Mouse (Mus musculus) lung, embryonic 14.5 days (tissue): ENCODE measurements around the gene Tmem171. TPM values are rescaled to one million over a fixed set of nuclear protein-coding genes. Genes with fewer than 3 reads are reported as not detected.
A peak's percentile ranks its signal among the peaks of the same experiment; 100 is the strongest.

Experiments
- ATAC-seq: fragments of 200-750 bp; cut with Nextera tagmentation; 2 replicates; pipeline ENCODE4 v1.8.0; 2017; ENCODE audit warnings: mild to moderate bottlenecking, moderate TSS enrichment, moderate library complexity; ENCODE audit not compliant: insufficient read depth
- DNase-seq: peaks from one replicate; pipeline ENCODE4 v3.0.0-alpha.2; 2015
- H3K27ac ChIP-seq: fragments of 300-500 bp; sonication (generic); 2 replicates; pipeline ENCODE4 v1.5.1; 2014; ENCODE audit warnings: low read depth, mild to moderate bottlenecking, moderate library complexity
- H3K27me3 ChIP-seq: fragments of 300-500 bp; sonication (generic); 2 replicates; pipeline ENCODE4 v1.6.1; 2014; ENCODE audit warnings: low read length, control low read depth; ENCODE audit not compliant: insufficient read depth
- H3K36me3 ChIP-seq: fragments of 300-500 bp; sonication (generic); 2 replicates; pipeline ENCODE4 v1.6.1; 2014; ENCODE audit warnings: control low read depth; ENCODE audit not compliant: insufficient read depth
- H3K4me1 ChIP-seq: fragments of 300-500 bp; sonication (generic); 2 replicates; pipeline ENCODE4 v1.6.1; 2014; ENCODE audit warnings: antibody characterized with exemption, control low read depth; ENCODE audit not compliant: insufficient read depth
- H3K4me2 ChIP-seq: fragments of 300-500 bp; sonication (generic); 2 replicates; pipeline ENCODE4 v1.6.1; 2014; ENCODE audit warnings: mild to moderate bottlenecking
- H3K4me3 ChIP-seq: fragments of 300-500 bp; sonication (generic); 2 replicates; pipeline ENCODE4 v1.5.1; 2014; ENCODE audit warnings: low read depth, low read length
- H3K9ac ChIP-seq: fragments of 300-500 bp; sonication (generic); 2 replicates; pipeline ENCODE4 v1.6.1; 2014
- H3K9me3 ChIP-seq: fragments of 300-500 bp; sonication (generic); 2 replicates; pipeline ENCODE4 v1.6.1; 2016; ENCODE audit warnings: low read depth, low read length, control low read depth
- CTCF ChIP-seq: IDR thresholded peaks from 2 replicates; pipeline ENCODE4 v1.5.1; 2016; ENCODE audit warnings: antibody characterized with exemption, low read depth
- WGBS: fragments of 180-500 bp; shearing (Covaris S2); extraction: QIAGEN DNeasy Blood & Tissue Kit; methylation state at CpG from one replicate; pipeline ENCODE4 v1.1.7; 2014; 5-methylcytosine and 5-hydroxymethylcytosine counted together
- polyA plus RNA-seq: library from polyadenylated mRNA; unstranded; fragments of >200 nt; fragmentation: Nextera tagmentation; extraction: Ambion mirVana; gene quantifications from 2 replicates; pipeline ENCODE4 v1.2.1, GENCODE M21; 2014

The Tmem171 gene
- polyA plus RNA-seq, 1 experiment from 2014 or later, result 13.9 TPM

DNA sequence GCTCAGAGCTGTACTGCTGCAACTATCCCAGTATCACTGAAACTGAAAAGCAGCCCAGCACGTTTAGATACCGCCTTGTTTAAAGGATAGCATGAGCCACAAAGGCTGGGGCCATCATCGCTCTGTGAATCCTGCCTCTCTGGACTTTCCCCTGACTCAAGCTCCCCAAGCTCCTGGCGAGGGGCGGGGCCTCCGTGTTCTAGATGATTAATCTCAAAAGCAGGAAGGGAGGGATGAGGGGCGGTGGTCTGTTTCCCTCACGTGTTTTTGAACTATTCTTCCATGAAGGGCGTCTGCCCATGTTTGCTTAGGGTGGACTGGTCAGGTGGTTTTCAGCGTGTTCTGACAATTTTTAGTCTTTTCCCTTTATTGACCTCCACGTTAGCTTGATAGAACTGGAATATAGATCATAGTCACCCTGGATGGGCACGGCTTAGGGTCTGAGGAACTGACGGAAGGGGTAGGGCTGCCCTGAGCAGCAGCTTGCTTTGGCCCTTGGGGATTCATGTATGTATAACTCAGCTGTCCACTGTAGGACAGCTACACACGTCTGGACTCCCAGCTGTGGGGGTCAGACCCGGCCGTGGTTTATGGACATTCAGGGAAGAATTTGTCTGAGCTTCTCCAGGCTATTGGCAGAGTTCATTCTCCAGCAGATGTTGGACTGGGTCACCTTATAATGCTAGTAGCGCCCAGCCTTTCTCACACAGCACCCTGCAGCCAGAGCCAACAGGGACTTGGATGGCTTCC lies 43.2 kb downstream of the Tmem171 start:
- H3K4me1 ChIP-seq, result peaks cover 25% of the 10 kb centered on the region
- ATAC-seq, result peak; percentile 22; the same call in 1 of the 2 replicates
- H3K27me3 ChIP-seq, result no peaks in the 10 kb centered on the region
- H3K27ac ChIP-seq, result no peak overlapping the region
- H3K9ac ChIP-seq, result no peak overlapping the region
- no peak for TF ChIP-seq CTCF
- DNase-seq, result peak; percentile 30
- 53% methylated on average over 17 of the region's 17 CpGs for WGBS
- no peaks in the 10 kb centered on the region for H3K36me3 ChIP-seq
- H3K4me2 ChIP-seq, result no peak overlapping the region
- no peak overlapping the region for H3K4me3 ChIP-seq
- H3K9me3 ChIP-seq, result no peaks in the 10 kb centered on the region

- Histone ChIP-seq H3K9me3 (no peaks in the 10 kb centered on the region), H3K36me3 (no peaks in the 10 kb centered on the region), H3K27me3 (no peaks in the 10 kb centered on the region), H3K9ac (no peak overlapping the region), H3K27ac (no peak overlapping the region), H3K4me1 (peaks cover 9% of the 10 kb centered on the region), H3K4me3 (no peak overlapping the region), H3K4me2 (no peak overlapping the region)
- ATAC-seq (no peak), DNase-seq (no peak)
- TF ChIP-seq CTCF, result no peak
- 72% methylated on average over 22 of the region's 22 CpGs for WGBS
Measured at GRCm38 (mm10) chr13:98647775-98648568, 46.7 kb downstream of the Tmem171 start.

DNA sequence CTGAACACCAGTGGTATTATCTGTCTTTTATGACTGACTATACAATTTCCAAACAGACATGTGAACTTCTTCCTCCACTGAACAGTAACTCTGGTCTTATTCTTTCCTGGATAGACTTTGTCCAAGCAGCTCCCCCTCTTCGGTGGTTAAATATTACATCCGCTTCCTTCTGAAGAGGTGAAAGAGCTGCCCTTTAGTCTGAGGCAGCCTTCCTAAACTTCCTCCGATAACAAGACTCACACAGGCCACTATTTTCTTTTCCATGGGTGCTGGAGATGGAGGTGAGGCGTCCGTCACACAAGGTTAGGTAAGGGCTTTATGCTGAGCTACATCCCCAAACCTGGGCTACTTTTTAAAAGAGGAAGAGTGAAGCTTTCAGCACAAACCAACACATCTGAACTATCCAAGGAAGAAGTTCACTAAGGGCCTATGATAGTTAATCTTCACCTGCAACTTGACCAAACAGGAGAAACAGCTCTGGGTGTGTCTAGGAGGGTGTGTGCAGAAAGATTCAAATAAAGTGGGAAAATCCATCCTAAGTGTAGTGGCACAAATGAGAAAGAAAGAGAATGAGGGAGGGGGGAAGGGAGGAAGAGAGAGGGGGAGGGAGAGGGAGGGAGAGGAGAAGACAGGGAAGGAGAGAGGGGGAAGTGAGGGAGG lies 56.0 kb downstream of the Tmem171 start:
- Histone ChIP-seq H3K4me1 (no peaks in the 10 kb centered on the region), H3K27me3 (no peaks in the 10 kb centered on the region), H3K4me2 (no peak overlapping the region), H3K4me3 (no peak overlapping the region), H3K9me3 (no peaks in the 10 kb centered on the region), H3K27ac (no peak overlapping the region), H3K36me3 (no peaks in the 10 kb centered on the region), H3K9ac (no peak overlapping the region)
- no peak for ATAC-seq
- DNase-seq, result no peak
- 64% methylated on average over 5 of the region's 5 CpGs for WGBS
- TF ChIP-seq CTCF, result no peak

GRCm38 (mm10) chr13:98637145-98637544 lies 57.5 kb downstream of the Tmem171 start, which contains the start of gene Tmem174:
TSS of gene Tmem174 (minus strand) at chr13:98637410.
- no peak within 1 kb of the TSS for H3K4me3 ChIP-seq
- no peak within 1 kb of the TSS; the same call in 1 of the 2 replicates for H3K9ac ChIP-seq
- TF ChIP-seq CTCF, result no peak
- H3K4me2 ChIP-seq, result 0 out of 2 replicates have a peak within 1 kb of the TSS, but pooled peaks have one; percentile 12
- no peaks in the 10 kb centered on the region for H3K27me3 ChIP-seq
- no peak within 1 kb of the TSS for H3K27ac ChIP-seq
- no peaks in the 10 kb centered on the region for H3K9me3 ChIP-seq
- H3K36me3 ChIP-seq, result no peaks in the 10 kb centered on the region
- no peaks in the 10 kb centered on the region for H3K4me1 ChIP-seq
- 78% methylated on average over 12 of the region's 12 CpGs for WGBS
- DNase-seq (no peak), ATAC-seq (no peak)

GRCm38 (mm10) chr13:98636571-98636970 lies 58.1 kb downstream of the Tmem171 start:
- Histone ChIP-seq H3K4me1 (no peaks in the 10 kb centered on the region), H3K9me3 (no peaks in the 10 kb centered on the region), H3K4me3 (no peak overlapping the region), H3K9ac (no peak overlapping the region), H3K36me3 (no peaks in the 10 kb centered on the region), H3K27ac (no peak overlapping the region), H3K27me3 (no peaks in the 10 kb centered on the region), H3K4me2 (0 out of 2 replicates have a peak overlapping the region, but pooled peaks have one; percentile 12)
- ATAC-seq, result no peak
- TF ChIP-seq CTCF, result no peak
- no peak for DNase-seq
- 59% methylated on average over 18 of the region's 18 CpGs for WGBS

Other genes starting within 250 kb of the Tmem171 start
- gene Gm10320, start 202.8 kb downstream of the Tmem171 start, polyA plus RNA-seq, result 1.8 TPM in 2 replicates
- 0.08 TPM in 1 of 2 replicates, not detected in the other for gene Tmem174, start 57.4 kb downstream of the Tmem171 start, polyA plus RNA-seq
- gene Fcho2, start 120.6 kb upstream of the Tmem171 start, polyA plus RNA-seq, result 39.0 and 39.6 TPM in 2 replicates
- 39.3 and 46.5 TPM in 2 replicates for gene Tnpo1, start 231.6 kb upstream of the Tmem171 start, polyA plus RNA-seq